Mouse (Mus musculus) layer of hippocampus, postnatal 36 days (tissue): ENCODE results near the gene Dmwd. TPM values are rescaled to one million over a fixed set of nuclear protein-coding genes. Genes with fewer than 3 reads are reported as not detected.
"Not testable (repeated sequence)": the region's sequence is repeated elsewhere in the genome, so short reads cannot be mapped to it uniquely, and the experiment has no call there.

Experiments used
- DNase-seq, 2 experiments: peaks; one replicate each; pipeline ENCODE4 v3.0.0; 2022
- total RNA-seq, 2 experiments: library from RNA; stranded (reverse); gene quantifications; 2 replicates each; pipeline ENCODE4 v1.2.3; 2021

The Dmwd gene
- total RNA-seq, 2 experiments from 2014 or later, result 136 to 143 TPM

DNA sequence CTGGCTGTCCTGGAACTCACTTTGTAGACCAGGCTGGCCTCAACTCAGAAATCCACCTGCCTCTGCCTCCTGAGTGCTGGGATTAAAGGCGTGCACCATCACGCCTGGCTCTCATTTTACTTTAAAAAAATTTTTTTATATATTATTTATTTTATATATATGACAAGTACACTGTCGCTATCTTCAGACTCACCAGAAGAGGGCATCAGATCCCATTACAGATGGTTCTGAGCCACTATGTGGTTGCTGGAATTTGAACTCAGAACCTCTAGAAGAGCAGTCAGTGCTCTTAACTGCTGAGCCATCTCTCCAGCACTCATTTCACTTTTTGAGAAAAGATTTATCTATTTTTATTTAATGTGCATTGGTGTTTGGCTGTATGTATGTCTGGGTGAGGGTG, 5.0 kb upstream of the Dmwd start:
- not testable (repeated sequence) for DNase-seq

- no peak for DNase-seq
Observed at GRCm38 (mm10) chr7:19073504-19073903, 2.5 kb upstream of the Dmwd start.

DNA sequence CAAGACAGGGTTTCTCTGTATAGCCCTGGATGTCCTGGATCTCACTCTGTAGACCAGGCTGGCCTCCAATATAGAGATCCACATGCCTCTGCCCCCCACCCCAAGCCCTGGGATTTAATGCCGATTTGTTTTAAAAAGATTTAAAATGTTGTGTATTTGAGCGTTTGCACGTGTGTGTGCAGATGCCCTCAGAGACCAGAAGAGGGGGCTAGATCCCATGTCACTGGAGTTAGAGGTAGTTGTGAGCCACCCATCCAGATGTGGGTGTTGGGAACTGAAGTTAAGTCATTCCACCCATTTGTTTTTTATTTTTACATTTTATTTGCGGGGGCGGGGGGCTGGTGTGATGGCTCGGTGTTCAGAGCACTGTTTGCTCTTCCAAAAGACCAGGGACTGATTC, 1.5 kb upstream of the Dmwd start:
- DNase-seq, result no peak

DNA sequence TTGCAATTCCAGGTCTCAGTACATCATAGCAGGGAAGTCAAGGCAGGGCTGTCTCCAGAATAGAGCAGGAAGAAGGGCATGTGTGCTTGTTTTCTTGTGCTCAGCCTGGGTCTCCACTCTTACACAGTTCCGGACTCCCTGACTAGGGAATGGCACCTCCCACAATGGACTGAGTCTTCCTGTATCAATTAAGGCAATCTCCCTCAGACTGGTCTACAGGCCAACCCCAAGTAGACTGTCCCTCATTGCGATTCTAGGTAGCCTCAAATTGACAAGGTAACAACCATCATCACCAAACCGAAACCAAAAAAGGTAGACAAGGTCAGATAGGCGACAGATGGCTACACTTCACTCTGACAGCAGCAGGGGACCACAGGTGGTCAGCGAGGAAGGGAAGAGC, 796 bp upstream of the Dmwd start:
- DNase-seq, result no peak

DNA sequence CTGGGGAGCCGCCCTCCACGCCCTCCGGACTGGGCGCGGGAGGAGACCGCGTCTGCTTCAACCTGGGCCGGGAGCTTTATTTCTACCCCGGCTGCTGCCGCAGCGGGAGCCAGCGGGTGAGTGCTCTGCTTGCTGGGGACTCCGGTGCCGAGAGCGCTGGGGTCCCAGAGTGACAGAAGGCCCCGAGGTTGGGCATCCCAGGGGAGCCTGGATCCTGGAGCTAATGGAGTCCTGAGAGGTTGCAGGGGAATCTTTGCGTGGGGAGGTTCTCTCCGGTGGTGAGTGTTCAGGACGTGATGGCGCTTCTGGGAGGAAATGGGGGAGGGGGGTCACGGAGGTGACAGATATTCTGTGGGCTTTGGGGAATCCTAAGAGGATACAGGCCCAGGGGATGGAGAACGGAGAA, 562 bp downstream of the Dmwd start:
- no peak for DNase-seq

DNA sequence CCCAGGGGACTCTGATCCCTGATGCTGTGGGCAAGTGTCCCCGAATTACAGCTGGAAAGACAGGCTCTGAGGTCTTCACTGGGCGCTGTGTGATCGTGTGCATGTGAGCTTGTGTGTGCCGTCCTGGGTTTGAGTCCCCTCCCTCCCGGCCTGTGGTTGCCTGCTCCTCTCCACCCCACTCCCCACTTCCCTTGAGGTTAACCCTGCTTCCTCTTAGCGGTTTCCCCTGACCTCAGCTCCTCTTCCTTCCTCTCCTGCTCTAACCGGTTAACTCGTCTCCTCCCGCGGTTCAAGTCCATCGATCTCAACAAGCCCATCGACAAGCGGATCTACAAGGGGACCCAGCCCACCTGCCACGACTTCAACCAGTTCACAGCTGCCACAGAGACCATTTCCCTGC, 1.7 kb downstream of the Dmwd start:
- no peak for DNase-seq

DNA sequence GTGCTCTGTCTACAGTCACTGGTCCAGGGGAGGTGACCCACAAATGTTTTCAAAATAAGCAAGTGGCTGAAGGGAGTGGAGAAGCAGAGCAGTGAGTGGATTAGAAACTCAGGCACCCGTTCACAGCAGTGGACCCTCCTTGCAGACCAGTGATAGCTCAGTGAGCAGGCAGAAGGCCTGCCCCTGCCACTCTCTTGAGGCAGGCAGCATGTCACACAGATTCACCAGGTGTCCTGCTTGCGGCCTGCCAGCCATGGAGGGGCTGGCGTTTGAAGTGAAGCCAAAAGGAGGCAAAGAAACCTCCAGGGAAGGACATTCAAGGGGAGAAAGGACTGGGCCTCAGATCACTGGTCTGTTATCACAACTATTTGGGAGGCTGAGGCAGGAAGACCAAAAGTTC, 2.7 kb downstream of the Dmwd start:
- no peak for DNase-seq

DNA sequence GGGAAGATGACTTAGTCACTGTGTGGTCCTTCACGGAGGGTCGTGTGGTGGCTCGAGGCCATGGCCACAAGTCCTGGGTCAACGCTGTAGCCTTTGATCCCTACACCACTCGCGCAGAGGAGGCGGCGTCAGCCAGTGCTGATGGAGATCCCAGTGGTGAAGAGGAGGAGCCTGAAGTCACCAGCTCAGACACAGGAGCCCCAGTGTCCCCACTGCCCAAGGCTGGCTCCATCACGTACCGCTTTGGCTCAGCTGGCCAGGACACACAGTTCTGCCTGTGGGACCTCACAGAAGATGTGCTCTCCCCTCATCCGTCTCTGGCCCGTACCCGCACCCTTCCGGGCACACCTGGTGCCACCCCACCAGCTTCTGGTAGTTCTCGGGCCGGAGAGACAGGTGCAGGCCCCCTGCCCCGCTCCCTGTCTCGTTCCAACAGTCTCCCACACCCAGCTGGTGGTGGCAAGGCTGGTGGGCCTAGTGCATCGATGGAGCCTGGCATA, 4.5 kb downstream of the Dmwd start:
- DNase-seq, result no peak

DNA sequence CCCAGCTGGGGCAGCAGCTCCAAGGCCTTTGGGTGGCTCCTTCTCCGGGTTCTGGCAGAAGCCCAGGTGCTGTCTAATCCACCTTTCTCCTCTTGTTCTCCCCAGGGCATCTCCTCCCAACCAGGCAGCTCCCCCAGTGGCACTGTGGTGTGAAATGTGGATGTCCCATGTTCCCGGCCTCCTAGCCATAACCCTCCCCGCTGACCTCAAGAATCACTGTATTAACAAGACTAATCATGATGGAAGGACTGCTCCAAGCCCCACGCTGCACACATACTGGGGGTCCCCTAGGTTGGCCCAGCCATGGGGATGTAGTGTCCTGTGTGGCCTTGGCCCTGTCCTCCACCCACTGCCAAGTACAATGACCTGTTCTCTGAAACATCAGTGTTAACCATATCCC, 6.1 kb downstream of the Dmwd start:
- DNase-seq, result no peak

GRCm38 (mm10) chr7:19083096-19083495, 7.1 kb downstream of the Dmwd start:
- no peak for DNase-seq

GRCm38 (mm10) chr7:19083701-19084100, 7.7 kb downstream of the Dmwd start, which contains the start of gene Dmpk:
Gene Dmpk, plus strand, starts transcription at chr7:19083849.
- no peak for DNase-seq

GRCm38 (mm10) chr7:19084277-19084771, 8.3 kb downstream of the Dmwd start:
- no peak for DNase-seq

- no peak for DNase-seq
Observed at GRCm38 (mm10) chr7:19084921-19085473, 9.0 kb downstream of the Dmwd start.

DNA sequence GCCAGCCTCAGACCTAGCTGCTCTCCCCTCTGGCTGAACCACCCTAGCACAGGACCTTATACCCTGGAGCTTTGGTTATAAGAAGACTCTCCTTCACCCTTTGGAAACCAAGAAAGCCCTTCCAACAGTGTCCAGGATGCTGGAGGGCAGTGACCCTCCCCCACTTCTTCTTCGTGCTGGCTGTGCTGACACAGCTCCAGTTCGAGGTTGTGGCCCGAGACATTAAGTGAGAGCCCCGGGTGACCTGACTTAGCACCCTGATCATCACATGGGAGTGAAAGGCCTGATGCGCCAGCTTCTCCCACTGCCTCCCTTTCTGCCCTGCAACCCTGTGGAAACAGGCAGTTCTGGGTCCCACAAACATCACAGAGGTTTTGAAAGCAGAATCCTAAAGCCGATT, 9.5 kb downstream of the Dmwd start:
- DNase-seq, result no peak

GRCm38 (mm10) chr7:19086042-19086441, 10.0 kb downstream of the Dmwd start:
- DNase-seq, result no peak

DNA sequence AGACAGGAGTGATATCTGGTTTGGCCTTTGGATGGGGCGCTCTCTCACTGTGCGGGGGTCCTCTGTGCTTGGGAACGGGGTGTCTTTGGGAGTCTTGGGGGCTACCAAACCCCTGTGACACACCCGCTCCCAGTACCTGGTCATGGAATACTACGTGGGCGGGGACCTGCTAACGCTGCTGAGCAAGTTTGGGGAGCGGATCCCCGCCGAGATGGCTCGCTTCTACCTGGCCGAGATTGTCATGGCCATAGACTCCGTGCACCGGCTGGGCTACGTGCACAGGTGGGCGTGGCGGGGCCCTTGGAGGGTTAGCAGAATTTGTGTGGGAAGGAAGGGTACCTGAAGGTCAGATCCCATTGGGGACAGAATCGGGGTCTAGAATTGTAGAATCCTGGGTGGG, 10.7 kb downstream of the Dmwd start:
- no peak for DNase-seq

- DNase-seq, result peak in 1 of 2 experiments; percentile 36
Observed at GRCm38 (mm10) chr7:19088813-19089212, 12.8 kb downstream of the Dmwd start.

- DNase-seq, result no peak
Observed at GRCm38 (mm10) chr7:19091913-19092312, 15.9 kb downstream of the Dmwd start.

DNA sequence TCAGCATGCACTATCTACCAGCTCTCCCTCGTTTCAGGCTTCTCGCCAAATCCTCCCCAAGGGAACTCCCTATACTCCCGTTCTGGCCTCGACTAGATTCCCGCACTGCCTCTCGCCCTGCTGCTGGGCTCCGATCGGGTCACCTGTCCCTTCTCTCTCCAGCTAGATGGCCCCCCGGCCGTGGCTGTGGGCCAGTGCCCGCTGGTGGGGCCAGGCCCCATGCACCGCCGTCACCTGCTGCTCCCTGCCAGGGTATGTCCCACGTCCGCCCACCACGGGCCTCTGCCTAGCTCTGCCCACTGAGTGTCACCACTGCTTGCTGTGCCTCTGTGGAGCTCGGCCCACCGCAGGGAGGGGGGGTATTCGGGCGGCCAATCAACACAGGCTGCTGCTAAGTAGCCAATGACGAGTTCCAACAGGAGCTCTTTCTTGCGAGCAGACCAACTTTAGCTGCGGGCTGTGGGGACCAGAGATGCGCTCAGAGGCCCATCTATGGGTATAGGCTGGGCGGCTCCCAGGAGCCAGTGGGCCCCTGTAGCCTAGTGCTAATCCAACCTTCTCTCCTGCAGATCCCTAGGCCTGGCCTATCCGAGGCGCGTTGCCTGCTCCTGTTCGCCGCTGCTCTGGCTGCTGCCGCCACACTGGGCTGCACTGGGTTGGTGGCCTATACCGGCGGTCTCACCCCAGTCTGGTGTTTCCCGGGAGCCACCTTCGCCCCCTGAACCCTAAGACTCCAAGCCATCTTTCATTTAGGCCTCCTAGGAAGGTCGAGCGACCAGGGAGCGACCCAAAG, 16.6 kb downstream of the Dmwd start:
- DNase-seq, result no peak

DNA sequence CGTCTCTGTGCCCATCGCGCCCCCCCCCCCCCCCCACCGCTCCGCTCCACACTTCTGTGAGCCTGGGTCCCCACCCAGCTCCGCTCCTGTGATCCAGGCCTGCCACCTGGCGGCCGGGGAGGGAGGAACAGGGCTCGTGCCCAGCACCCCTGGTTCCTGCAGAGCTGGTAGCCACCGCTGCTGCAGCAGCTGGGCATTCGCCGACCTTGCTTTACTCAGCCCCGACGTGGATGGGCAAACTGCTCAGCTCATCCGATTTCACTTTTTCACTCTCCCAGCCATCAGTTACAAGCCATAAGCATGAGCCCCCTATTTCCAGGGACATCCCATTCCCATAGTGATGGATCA, 17.1 kb downstream of the Dmwd start:
- DNase-seq, result peak; percentile 67 to 73

DNA sequence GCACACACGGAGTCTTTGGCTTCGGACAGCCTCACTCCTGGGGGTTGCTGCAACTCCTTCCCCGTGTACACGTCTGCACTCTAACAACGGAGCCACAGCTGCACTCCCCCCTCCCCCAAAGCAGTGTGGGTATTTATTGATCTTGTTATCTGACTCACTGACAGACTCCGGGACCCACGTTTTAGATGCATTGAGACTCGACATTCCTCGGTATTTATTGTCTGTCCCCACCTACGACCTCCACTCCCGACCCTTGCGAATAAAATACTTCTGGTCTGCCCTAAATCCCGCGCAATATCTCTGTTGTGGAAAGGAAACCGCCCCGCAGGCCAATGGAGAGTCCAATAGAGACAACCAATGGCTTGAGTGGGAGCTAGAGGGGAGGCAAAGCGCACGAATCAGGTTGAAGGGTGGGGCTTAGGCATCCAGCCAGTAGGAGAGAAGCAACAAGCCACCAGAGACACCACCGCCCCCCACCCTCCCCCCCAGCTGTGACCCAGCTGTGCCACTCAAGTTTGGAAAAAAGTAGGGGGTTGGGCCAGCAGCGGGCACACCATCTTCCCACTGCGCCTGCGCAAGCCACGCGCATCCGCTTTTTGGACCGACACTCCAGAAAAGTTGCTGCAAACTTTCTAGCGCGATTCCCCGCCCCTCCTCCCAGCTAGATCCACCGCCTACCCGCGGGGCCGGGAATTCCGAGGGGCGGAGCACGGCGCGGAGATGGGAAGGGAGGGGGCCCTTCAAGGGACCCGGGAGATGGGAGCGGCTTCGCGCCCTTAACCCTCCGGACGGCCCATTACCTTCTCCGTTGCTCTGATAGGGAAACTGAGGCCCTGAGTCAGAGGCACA, 17.7 kb downstream of the Dmwd start:
- DNase-seq, result peak; percentile 79 to 84

DNA sequence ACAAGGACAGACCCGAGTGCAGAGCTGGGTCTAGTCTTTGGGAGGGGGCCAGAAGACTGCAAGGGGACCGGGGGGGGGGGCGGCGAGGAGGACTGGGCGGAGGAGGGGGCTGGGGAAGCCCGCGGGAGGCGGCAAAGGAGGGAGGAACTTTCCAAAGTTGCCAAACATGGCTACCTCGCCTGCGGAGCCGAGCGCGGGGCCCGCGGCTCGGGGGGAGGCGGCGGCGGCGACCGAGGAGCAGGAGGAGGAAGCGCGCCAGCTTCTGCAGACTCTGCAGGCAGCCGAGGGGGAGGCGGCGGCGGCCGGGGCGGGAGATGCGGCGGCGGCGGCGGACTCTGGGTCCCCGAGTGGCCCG, 18.4 kb downstream of the Dmwd start, which contains the start of gene Six5:
Six5 (plus strand) TSS at position 124 of the 355 bp plus-strand sequence.
- no peak for DNase-seq
